Mouse (Mus musculus): ENCODE results near the gene Schip1.

GRCm38 (mm10) chr3:68583031-68583693, 518.6 kb downstream of the Schip1 start:
- TF ChIP-seq CTCF (IDR thresholded peaks at IDR 0.05; ENCODE audit: control insufficient read depth, insufficient read depth, insufficient replicate concordance, low read depth, low read length): no peak
- TF ChIP-seq POLR2A (IDR thresholded peaks at IDR 0.05; ENCODE audit: control insufficient read depth, low read depth, low read length): no peak

Data from testis, adult 2 months (tissue).